Mouse (Mus musculus) forebrain, embryonic 10.5 days (tissue): ENCODE measurements around the gene Psma4. TPM values are rescaled to one million over a fixed set of nuclear protein-coding genes. Genes with fewer than 3 reads are reported as not detected.
"Not testable (repeated sequence)": the region's sequence is repeated elsewhere in the genome, so short reads cannot be mapped to it uniquely, and the experiment has no call there.

Experiments
- DNase-seq: peaks from one replicate; pipeline ENCODE4 v3.0.0-alpha.2; 2017; ENCODE audit warnings: low spot score; ENCODE audit errors: extremely low spot score
- H3K27ac ChIP-seq: fragments of 300-500 bp; sonication (generic); 2 replicates; pipeline ENCODE4 v1.5.1; 2016; ENCODE audit warnings: mild to moderate bottlenecking
- H3K27me3 ChIP-seq: fragments of 300-500 bp; sonication (generic); 2 replicates; pipeline ENCODE4 v1.6.1; 2016; ENCODE audit warnings: mild to moderate bottlenecking; ENCODE audit not compliant: poor library complexity, severe bottlenecking
- H3K36me3 ChIP-seq: fragments of 300-500 bp; sonication (generic); replicated peaks from 2 replicates; pipeline ENCODE4 v1.6.1; 2016; ENCODE audit warnings: mild to moderate bottlenecking, moderate library complexity
- H3K4me1 ChIP-seq: fragments of 300-500 bp; sonication (generic); 2 replicates; pipeline ENCODE4 v1.6.1; 2016
- H3K4me3 ChIP-seq: fragments of 300-500 bp; sonication (generic); 2 replicates; pipeline ENCODE4 v1.5.1; 2016; ENCODE audit warnings: mild to moderate bottlenecking, moderate library complexity
- H3K9me3 ChIP-seq: fragments of 300-500 bp; sonication (generic); 2 replicates; pipeline ENCODE4 v1.6.1; 2016; ENCODE audit warnings: mild to moderate bottlenecking, moderate library complexity
- WGBS: fragments of 180-500 bp; shearing (Covaris S2); methylation state at CpG from one replicate; pipeline ENCODE4 v1.1.7; 2016; 5-methylcytosine and 5-hydroxymethylcytosine counted together
- polyA plus RNA-seq: library from polyadenylated mRNA; unstranded; fragments of >200 nt; fragmentation: Nextera tagmentation; extraction: Ambion mirVana; gene quantifications from 2 replicates; pipeline ENCODE4 v1.2.1, GENCODE M21; 2016

Gene Psma4
- polyA plus RNA-seq, 1 experiment from 2014 or later: 327 TPM

GRCm38 (mm10) chr9:54946256-54946655, 4.3 kb upstream of the Psma4 start:
- H3K27ac ChIP-seq: no peak overlapping the region
- WGBS: 83% methylated on average over 16 of the region's 16 CpGs
- H3K36me3 ChIP-seq: no peaks in the 10 kb centered on the region
- no peak overlapping the region for H3K4me3 ChIP-seq
- H3K27me3 ChIP-seq: no peaks in the 10 kb centered on the region
- H3K4me1 ChIP-seq: peaks cover 4% of the 10 kb centered on the region
- no peaks in the 10 kb centered on the region for H3K9me3 ChIP-seq
- no peak for DNase-seq

- H3K27me3 ChIP-seq: no peaks in the 10 kb centered on the region
- DNase-seq: no peak
- H3K27ac ChIP-seq: no peak overlapping the region
- H3K4me1 ChIP-seq: peaks cover 18% of the 10 kb centered on the region
- H3K9me3 ChIP-seq: no peaks in the 10 kb centered on the region
- no peak overlapping the region for H3K4me3 ChIP-seq
- H3K36me3 ChIP-seq: peaks cover 25% of the 10 kb centered on the region
Measured at GRCm38 (mm10) chr9:54949465-54949864, 1.1 kb upstream of the Psma4 start.

- peak overlapping the region; percentile 94 for H3K27ac ChIP-seq
- H3K27me3 ChIP-seq, DNase-seq, H3K9me3 ChIP-seq: not testable (repeated sequence)
- WGBS: 55% methylated on average over 8 of the region's 8 CpGs
- peaks cover 18% of the 10 kb centered on the region for H3K4me1 ChIP-seq
- peaks cover 32% of the 10 kb centered on the region for H3K36me3 ChIP-seq
- peak overlapping the region; percentile 90 for H3K4me3 ChIP-seq
Measured at GRCm38 (mm10) chr9:54950162-54950561, 428 bp upstream of the Psma4 start.

GRCm38 (mm10) chr9:54961059-54961458, 10.5 kb downstream of the Psma4 start:
- WGBS: 91% methylated on average over 4 of the region's 4 CpGs
- Histone ChIP-seq H3K9me3 (0 out of 2 replicates have a peak, but pooled peaks cover 4% of the 10 kb centered on the region), H3K36me3 (peaks cover 40% of the 10 kb centered on the region), H3K4me1 (no peaks in the 10 kb centered on the region), H3K27me3 (no peaks in the 10 kb centered on the region), H3K4me3 (no peak overlapping the region), H3K27ac (no peak overlapping the region)
- no peak for DNase-seq

GRCm38 (mm10) chr9:54963669-54964068, 13.1 kb downstream of the Psma4 start:
- H3K4me3 ChIP-seq: no peak overlapping the region
- DNase-seq: no peak

GRCm38 (mm10) chr9:54969972-54970637, 19.5 kb downstream of the Psma4 start:
- H3K4me3 ChIP-seq: no peak overlapping the region
- H3K36me3 ChIP-seq: no peaks in the 10 kb centered on the region
- no peaks in the 10 kb centered on the region for H3K9me3 ChIP-seq
- H3K4me1 ChIP-seq: 0 out of 2 replicates have a peak, but pooled peaks cover 3% of the 10 kb centered on the region
- no peak for DNase-seq
- no peak overlapping the region for H3K27ac ChIP-seq
- H3K27me3 ChIP-seq: no peaks in the 10 kb centered on the region
- 74% methylated on average over 8 of the region's 8 CpGs for WGBS

More at GRCm38 (mm10) chr9:54963669-54964068, 13.1 kb downstream of the Psma4 start:
- Histone ChIP-seq H3K9me3 (0 out of 2 replicates have a peak, but pooled peaks cover 4% of the 10 kb centered on the region), H3K27me3 (no peaks in the 10 kb centered on the region), H3K36me3 (peaks cover 14% of the 10 kb centered on the region), H3K4me1 (no peaks in the 10 kb centered on the region), H3K27ac (no peak overlapping the region)

- H3K36me3 ChIP-seq: no peaks in the 10 kb centered on the region
- no peaks in the 10 kb centered on the region for H3K9me3 ChIP-seq
- no peak for DNase-seq
- peak within 1 kb of the TSS; percentile 68; the same call in 1 of the 2 replicates for H3K27ac ChIP-seq
- peaks cover 19% of the 10 kb centered on the region for H3K4me1 ChIP-seq
- 73% methylated on average over 8 of the region's 8 CpGs for WGBS
- H3K27me3 ChIP-seq: peaks cover 63% of the 10 kb centered on the region
- peak within 1 kb of the TSS; percentile 70 for H3K4me3 ChIP-seq
Measured at GRCm38 (mm10) chr9:54980674-54981073, 30.1 kb downstream of the Psma4 start, which contains the start of gene Chrna5. Chrna5 (plus strand) TSS chr9:54980880.

GRCm38 (mm10) chr9:54981291-54982191, 31.0 kb downstream of the Psma4 start:
- peak overlapping the region; percentile 70 for H3K4me3 ChIP-seq
- no peaks in the 10 kb centered on the region for H3K36me3 ChIP-seq
- H3K9me3 ChIP-seq: no peaks in the 10 kb centered on the region
- peak overlapping the region; percentile 68; the same call in 1 of the 2 replicates for H3K27ac ChIP-seq
- peaks cover 63% of the 10 kb centered on the region for H3K27me3 ChIP-seq
- peaks cover 19% of the 10 kb centered on the region for H3K4me1 ChIP-seq
- under 1% methylated on average over 83 of the region's 85 CpGs for WGBS
- DNase-seq: peak; percentile 65

GRCm38 (mm10) chr9:54982401-54982800, 31.8 kb downstream of the Psma4 start:
- Histone ChIP-seq H3K27me3 (peaks cover 63% of the 10 kb centered on the region), H3K9me3 (no peaks in the 10 kb centered on the region), H3K27ac (no peak overlapping the region), H3K4me1 (peaks cover 19% of the 10 kb centered on the region), H3K36me3 (no peaks in the 10 kb centered on the region), H3K4me3 (peak overlapping the region; percentile 70)
- 5% methylated on average over 7 of the region's 7 CpGs for WGBS
- DNase-seq: no peak

GRCm38 (mm10) chr9:54990362-54990761, 39.8 kb downstream of the Psma4 start:
- no peaks in the 10 kb centered on the region for H3K9me3 ChIP-seq
- H3K4me3 ChIP-seq: no peak overlapping the region
- no peak for DNase-seq
- H3K27ac ChIP-seq: no peak overlapping the region
- WGBS: 89% methylated on average over 3 of the region's 3 CpGs
- H3K27me3 ChIP-seq: peaks cover 4% of the 10 kb centered on the region; the same call in 1 of the 2 replicates
- H3K4me1 ChIP-seq: peaks cover 3% of the 10 kb centered on the region; the same call in 1 of the 2 replicates
- H3K36me3 ChIP-seq: no peaks in the 10 kb centered on the region

- no peak for DNase-seq
- Histone ChIP-seq H3K4me1 (peaks cover 3% of the 10 kb centered on the region; the same call in 1 of the 2 replicates), H3K27ac (no peak overlapping the region), H3K4me3 (no peak overlapping the region), H3K9me3 (no peaks in the 10 kb centered on the region), H3K36me3 (no peaks in the 10 kb centered on the region), H3K27me3 (peaks cover 4% of the 10 kb centered on the region; the same call in 1 of the 2 replicates)
- 53% methylated on average over 3 of the region's 3 CpGs for WGBS
Measured at GRCm38 (mm10) chr9:54994381-54994780, 43.8 kb downstream of the Psma4 start.

- Histone ChIP-seq H3K27me3 (peaks cover 4% of the 10 kb centered on the region; the same call in 1 of the 2 replicates), H3K4me1 (peaks cover 3% of the 10 kb centered on the region; the same call in 1 of the 2 replicates), H3K9me3 (no peaks in the 10 kb centered on the region), H3K27ac (no peak overlapping the region), H3K36me3 (no peaks in the 10 kb centered on the region), H3K4me3 (no peak overlapping the region)
- WGBS: 94% methylated on average over 3 of the region's 3 CpGs
- DNase-seq: no peak
Measured at GRCm38 (mm10) chr9:54995645-54996044, 45.1 kb downstream of the Psma4 start.

- DNase-seq: no peak
- Histone ChIP-seq H3K4me3 (no peak overlapping the region), H3K4me1 (no peaks in the 10 kb centered on the region), H3K36me3 (no peaks in the 10 kb centered on the region), H3K9me3 (no peaks in the 10 kb centered on the region), H3K27ac (no peak overlapping the region), H3K27me3 (no peaks in the 10 kb centered on the region)
- WGBS: 85% methylated on average over 4 of the region's 4 CpGs
Measured at GRCm38 (mm10) chr9:55003609-55004008, 53.0 kb downstream of the Psma4 start.
